Mouse (Mus musculus) embryonic fibroblast, embryonic 13.5 days (primary cell): ENCODE data around the gene Ccdc186. TPM values are rescaled to one million over a fixed set of nuclear protein-coding genes. Genes with fewer than 3 reads are reported as not detected.

Experiments used
- H3K27ac ChIP-seq: 2 replicates; pipeline ENCODE4 v1.5.1; 2012; ENCODE audit warnings: low read length, control low read depth, inconsistent platforms; ENCODE audit not compliant: insufficient read depth
- H3K4me1 ChIP-seq: 2 replicates; pipeline ENCODE4 v1.6.1; 2011; ENCODE audit warnings: low read length; ENCODE audit not compliant: control insufficient read depth, insufficient read depth
- H3K4me3 ChIP-seq: 2 replicates; pipeline ENCODE4 v1.5.1; 2011; ENCODE audit warnings: mild to moderate bottlenecking, control low read depth, low read length; ENCODE audit not compliant: insufficient read depth
- CTCF ChIP-seq: IDR thresholded peaks from 2 replicates; pipeline ENCODE4 v1.5.1; 2011; ENCODE audit warnings: mild to moderate bottlenecking, control low read depth, low read length, moderate library complexity, borderline replicate concordance; ENCODE audit not compliant: insufficient read depth
- POLR2A ChIP-seq: IDR thresholded peaks from 2 replicates; pipeline ENCODE4 v1.6.1; 2011; ENCODE audit warnings: low read depth, mild to moderate bottlenecking, control low read depth, low read length, moderate library complexity
- polyA plus RNA-seq: library from polyadenylated mRNA; stranded (reverse); fragments of >200 nt; gene quantifications from 2 replicates; pipeline ENCODE4 v1.2.4, GENCODE M21; 2011; ENCODE audit warnings: low read depth; ENCODE audit not compliant: missing spikeins, insufficient read length

Ccdc186 gene
- polyA plus RNA-seq, 1 experiment: 70.3 TPM

DNA sequence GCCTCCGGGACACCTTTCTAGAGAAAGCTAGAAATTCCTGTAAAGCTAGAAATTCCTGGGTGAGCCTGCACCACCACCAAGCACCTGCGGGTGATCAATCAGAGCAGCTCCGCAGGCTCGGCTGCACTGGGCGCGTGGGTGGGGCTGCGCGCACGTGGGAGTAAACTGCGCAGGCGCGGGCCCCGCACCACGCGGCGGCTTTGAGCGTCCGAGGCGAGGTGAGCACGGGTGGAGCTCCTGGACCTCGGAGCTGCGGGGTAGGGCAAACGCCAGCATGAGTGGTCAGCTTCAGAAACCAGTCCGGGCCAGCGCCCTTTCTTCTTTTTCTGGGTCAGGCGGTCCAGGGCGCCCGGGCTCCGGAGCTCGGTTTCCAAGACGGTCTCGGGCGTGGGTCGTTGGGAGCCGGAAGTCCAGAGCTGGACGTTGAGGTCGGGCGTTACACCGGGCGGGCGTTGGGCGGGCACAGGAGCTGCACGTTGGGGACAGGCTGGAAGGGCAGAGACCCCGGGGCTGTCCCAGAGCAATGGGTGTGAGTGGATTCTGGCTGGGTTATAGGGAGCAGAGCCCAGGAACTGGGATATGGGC is 4.1 kb upstream of the Ccdc186 start, which contains the start of gene Tdrd1:
Gene Tdrd1 (plus strand): TSS at position 163 of the 585 bp plus-strand sequence.
- Histone ChIP-seq H3K27ac (no peak within 1 kb of the TSS), H3K4me3 (no peak within 1 kb of the TSS), H3K4me1 (no peaks in the 10 kb centered on the region)
- TF ChIP-seq CTCF (no peak), POLR2A (no peak)

DNA sequence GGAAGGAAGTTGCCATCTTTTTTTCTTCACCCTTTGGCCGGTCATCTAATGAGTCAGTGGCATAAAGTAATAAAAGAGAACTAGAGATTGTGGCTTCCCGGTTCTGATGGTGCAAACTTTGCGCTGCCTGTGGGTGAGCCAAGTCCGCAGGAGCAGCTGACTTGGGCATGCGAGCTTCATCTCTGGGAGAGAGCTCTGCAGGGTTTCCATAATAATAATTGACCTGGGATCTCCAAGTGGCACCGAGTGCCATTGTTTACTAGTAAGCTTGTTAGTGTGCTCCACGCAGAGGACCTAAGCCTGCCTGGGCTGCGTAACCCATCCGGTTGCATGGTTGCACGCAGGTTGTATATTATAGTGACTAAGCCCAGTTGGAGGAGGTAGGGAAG is 452 bp upstream of the Ccdc186 start:
- Histone ChIP-seq H3K4me3 (peak overlapping the region; percentile 28), H3K4me1 (peaks cover 13% of the 10 kb centered on the region), H3K27ac (0 out of 2 replicates have a peak overlapping the region, but pooled peaks have one; percentile 15)
- TF ChIP-seq CTCF (no peak), POLR2A (no peak)

DNA sequence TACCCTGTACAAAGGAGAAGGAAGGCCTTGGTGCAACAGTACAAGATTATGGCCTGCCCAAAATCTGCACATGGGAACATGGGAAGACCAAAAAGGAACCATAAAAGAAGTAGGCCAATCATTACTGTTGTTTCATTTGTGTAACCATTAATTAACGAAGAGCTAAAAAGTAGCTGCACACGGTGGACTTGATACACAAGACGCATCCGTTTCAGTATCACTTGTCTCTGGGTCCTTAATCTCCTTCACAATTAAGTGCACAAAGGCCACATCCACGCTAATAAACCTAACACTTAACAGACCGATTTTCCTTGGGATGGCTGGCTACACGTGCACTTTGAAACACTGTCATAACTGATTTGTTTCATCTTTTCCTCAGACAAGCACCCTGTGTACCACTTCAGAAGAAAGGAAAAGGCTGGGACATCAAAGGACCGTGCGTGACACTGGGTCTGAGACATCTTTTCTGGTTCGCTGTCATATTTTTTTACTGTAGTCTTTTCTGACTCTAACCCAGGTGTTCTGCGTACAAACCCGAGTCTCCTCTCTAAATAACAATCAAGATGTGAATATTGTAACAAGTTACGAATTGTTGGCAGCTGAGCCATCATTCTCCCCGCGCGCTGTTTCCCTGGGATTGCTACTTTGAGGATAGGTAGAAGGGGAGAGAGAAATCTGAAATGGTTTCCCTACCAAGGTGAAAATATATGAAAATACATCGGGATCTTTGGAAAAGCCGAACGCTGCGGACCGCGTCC is 771 bp downstream of the Ccdc186 start:
- TF ChIP-seq POLR2A (no peak), CTCF (no peak)
- H3K4me1 ChIP-seq: peaks cover 13% of the 10 kb centered on the region
- H3K4me3 ChIP-seq: peak overlapping the region; percentile 94
- H3K27ac ChIP-seq: no peak overlapping the region

DNA sequence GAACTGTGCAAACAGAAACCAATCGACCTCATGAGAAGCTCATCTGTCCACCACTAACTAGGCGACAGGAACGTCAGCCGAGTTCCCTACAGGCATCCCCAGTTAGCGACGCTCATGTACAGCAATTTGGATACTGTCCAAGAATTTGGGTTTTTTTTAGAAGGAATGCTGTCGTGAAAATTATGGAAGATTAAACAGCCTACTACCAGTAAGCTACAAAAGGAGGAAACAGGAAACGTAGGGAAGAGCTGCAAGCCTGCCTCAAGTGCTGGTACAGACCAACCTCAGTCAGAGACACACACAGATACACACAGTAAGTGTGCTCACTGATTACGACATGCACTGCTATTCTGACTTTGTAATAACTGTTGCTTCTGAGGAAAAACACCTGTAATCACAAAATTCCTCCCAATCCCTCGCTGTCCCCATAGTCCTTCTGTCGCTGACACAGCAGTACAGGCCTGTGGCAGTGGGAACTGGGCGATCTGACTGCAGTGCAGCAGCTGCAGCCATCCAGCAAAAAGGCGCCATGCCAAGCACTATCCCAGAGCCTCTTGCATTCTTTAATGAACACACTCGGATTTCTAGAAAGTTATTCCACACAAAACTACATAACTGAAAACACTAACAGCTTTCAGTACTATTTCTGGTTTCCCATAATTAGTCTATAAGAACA is 4.0 kb downstream of the Ccdc186 start:
- Histone ChIP-seq H3K27ac (no peak overlapping the region), H3K4me1 (peaks cover 18% of the 10 kb centered on the region), H3K4me3 (no peak overlapping the region)
- TF ChIP-seq CTCF: no peak
- no peak for TF ChIP-seq POLR2A

DNA sequence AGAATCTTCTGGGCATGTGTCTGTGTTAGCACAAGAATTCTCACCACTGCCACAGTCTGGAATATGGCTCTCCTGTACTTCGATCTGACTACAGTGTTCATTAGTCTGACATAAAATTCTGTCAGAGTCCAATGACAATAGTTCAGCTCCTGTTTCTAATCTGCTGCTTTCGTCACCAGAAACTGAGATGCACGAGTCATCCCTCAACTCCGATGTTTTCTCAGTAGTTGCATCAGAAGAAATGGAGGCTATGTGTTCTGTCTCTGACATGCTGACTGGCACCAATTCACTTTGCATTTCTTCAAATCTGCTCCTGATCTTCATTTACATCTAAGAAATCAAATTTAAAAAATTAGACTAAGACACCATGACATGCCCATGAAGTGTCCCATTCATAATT is 8.6 kb downstream of the Ccdc186 start:
- Histone ChIP-seq H3K4me3 (no peak overlapping the region), H3K4me1 (peaks cover 14% of the 10 kb centered on the region), H3K27ac (peak overlapping the region; percentile 91)
- no peak for TF ChIP-seq CTCF

DNA sequence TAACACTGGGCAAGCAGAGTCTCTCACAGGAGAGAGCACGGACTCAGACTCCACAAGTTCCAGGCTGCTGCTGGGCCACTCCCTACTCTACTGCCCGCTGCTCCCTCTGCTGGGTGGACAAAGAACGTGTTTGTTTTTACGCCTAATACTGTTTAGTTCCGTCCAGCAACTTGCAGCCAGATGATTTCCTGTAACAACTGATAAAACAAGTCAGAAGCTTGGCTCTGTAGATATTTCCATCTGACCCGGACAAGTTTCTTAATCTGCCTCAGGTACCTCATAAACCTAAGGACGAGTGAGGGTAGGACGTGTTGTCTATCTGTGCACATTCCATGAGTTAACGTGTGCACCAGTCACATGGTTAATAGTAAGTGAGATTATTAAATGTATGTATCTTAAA is 10.4 kb downstream of the Ccdc186 start:
- Histone ChIP-seq H3K27ac (no peak overlapping the region), H3K4me3 (no peak overlapping the region), H3K4me1 (peaks cover 8% of the 10 kb centered on the region; the same call in 1 of the 2 replicates)
- TF ChIP-seq CTCF (peak; percentile 53; the same call in 1 of the 2 replicates), POLR2A (no peak)

DNA sequence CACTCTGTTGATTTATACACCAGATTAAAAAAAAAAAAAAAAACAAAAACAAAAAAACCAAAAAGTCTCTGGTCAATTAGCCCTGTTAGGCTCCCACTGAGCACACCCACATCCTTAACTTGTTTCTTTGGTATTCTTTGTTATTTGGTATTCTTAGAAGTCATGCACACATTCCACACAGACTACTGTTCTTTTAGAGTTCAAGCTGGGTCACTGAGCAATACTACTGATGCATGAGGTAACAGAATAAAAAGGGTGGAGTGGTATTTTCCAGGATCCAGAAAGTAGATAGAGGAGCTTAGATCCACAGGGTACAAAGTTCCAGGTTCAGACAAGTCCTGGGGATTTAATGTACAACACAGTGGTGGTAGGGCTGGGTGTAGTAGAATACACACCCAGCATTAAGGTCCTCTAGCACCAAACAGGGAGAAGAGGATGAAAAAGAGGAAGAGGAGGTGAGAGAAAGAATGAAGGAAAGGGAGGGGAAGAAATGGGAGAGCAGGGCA is 11.3 kb downstream of the Ccdc186 start:
- no peak for TF ChIP-seq CTCF
- no peak for TF ChIP-seq POLR2A
- H3K27ac ChIP-seq: peak overlapping the region; percentile 29; the same call in 1 of the 2 replicates
- no peak overlapping the region for H3K4me3 ChIP-seq
- H3K4me1 ChIP-seq: peaks cover 8% of the 10 kb centered on the region; the same call in 1 of the 2 replicates

DNA sequence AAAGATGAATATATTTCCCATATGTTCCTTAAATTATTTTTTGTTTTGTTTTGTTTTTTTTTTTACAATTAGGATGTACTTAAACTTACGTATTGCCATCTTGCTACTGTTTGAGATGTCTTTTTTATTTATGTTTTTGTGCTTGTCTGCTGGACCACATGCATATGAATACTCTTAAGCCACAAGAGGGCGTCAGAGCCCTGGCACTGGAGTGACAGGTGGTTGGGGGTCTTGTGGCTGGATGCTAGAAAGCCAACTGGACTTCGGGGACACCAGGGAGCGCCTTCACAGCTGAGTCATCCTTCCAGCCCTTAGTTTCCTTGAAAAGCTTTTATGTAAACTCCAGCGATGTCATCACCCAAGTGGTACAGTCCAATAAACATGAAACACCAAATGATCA is 13.2 kb downstream of the Ccdc186 start:
- H3K4me1 ChIP-seq: peaks cover 8% of the 10 kb centered on the region; the same call in 1 of the 2 replicates
- TF ChIP-seq CTCF: no peak
- TF ChIP-seq POLR2A: no peak

DNA sequence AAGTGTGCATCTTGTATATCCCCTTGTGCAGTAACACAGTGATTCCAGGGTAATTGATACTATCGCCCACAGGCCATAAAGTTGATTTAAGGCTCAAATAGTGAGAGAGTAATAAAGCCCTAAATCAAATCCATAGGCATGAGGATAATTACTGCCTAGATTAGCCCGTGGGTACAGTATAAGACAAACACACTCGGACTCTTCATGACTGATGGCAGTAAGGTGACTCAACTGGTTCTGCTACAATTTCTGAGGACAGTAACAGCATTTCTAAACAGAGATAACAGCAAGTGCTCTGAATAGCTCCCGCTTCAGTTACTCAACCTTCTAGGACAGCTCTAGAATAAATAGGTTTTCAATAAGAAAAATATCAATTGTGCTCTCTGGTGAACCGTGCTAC is 14.9 kb downstream of the Ccdc186 start:
- Histone ChIP-seq H3K27ac (no peak overlapping the region), H3K4me3 (no peak overlapping the region), H3K4me1 (no peaks in the 10 kb centered on the region)
- TF ChIP-seq POLR2A (no peak), CTCF (no peak)

More for the DNA sequence above, 13.2 kb downstream of the Ccdc186 start:
- H3K27ac ChIP-seq: no peak overlapping the region
- no peak overlapping the region for H3K4me3 ChIP-seq
